Mouse (Mus musculus) E14TG2a.4 (cell line): ENCODE results near the gene Sypl.

Experiments used
- CTCF ChIP-seq: conservative IDR thresholded peaks from 2 replicates; pipeline ENCODE4 v1.5.1; 2014; ENCODE audit warnings: low read length
- NANOG ChIP-seq: IDR thresholded peaks from 2 replicates; pipeline ENCODE4 v1.6.1; 2014; ENCODE audit warnings: borderline replicate concordance, low read length, mixed read lengths
- POU5F1 ChIP-seq: IDR thresholded peaks from 2 replicates; pipeline ENCODE4 v1.6.1; 2014; ENCODE audit warnings: low read length, borderline replicate concordance

DNA sequence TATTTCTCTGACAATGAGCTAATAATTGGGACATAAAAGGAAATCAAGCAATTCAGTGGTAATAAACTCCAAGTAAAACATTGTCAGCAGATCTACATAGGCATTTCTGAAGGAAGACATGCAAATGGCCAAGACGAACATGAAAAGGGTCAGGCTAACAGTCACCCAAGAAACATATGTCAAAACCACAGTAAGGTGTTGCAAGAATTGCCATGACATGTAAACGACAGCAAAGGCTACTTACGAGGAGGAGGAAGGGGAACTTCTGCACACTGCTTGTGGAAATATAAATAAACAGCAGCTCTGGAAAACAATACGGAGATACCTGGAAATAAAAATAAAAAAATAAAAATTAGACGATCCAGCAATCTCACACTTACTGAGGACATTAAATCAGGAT, 40.9 kb upstream of the Sypl start:
- no peak for TF ChIP-seq CTCF
- TF ChIP-seq NANOG = no peak
- TF ChIP-seq POU5F1 = no peak
